Mouse (Mus musculus) MEL (cell line): ENCODE measurements around the gene Rpn1.

Experiments used
- CTCF ChIP-seq, 3 experiments: IDR thresholded peaks in 2 of 3; conservative IDR thresholded peaks in 1 of 3; 2 replicates each; pipeline ENCODE4 v1.5.1; 2011 to 2012; ENCODE audit warnings: low read length in 3 of 3, low read depth in 2 of 3, mild to moderate bottlenecking in 2 of 3, improper control_type of control experiment in 1 of 3, inconsistent platforms in 1 of 3, mixed read lengths in 1 of 3, moderate library complexity in 1 of 3; ENCODE audit not compliant: control insufficient read depth in 1 of 3, insufficient read depth in 1 of 3, poor library complexity in 1 of 3, severe bottlenecking in 1 of 3
- E2F4 ChIP-seq: IDR thresholded peaks from 2 replicates; pipeline ENCODE4 v1.6.1; 2011; ENCODE audit warnings: low read depth, low read length, improper control_type of control experiment, borderline replicate concordance
- EP300 ChIP-seq, 2 experiments: IDR thresholded peaks; 2 replicates each; pipeline ENCODE4 v1.6.1; 2011; ENCODE audit warnings: improper control_type of control experiment in 2 of 2, low read length in 2 of 2, low read depth in 1 of 2, mild to moderate bottlenecking in 1 of 2
- MAFK ChIP-seq: IDR thresholded peaks from 2 replicates; pipeline ENCODE4 v1.6.1; 2011; ENCODE audit warnings: low read depth, mild to moderate bottlenecking, low read length, improper control_type of control experiment, borderline replicate concordance
- MAZ ChIP-seq: IDR thresholded peaks from 2 replicates; pipeline ENCODE4 v1.6.1; 2012; ENCODE audit warnings: low read depth, mild to moderate bottlenecking, inconsistent platforms, low read length, improper control_type of control experiment
- POLR2A ChIP-seq, 2 experiments: IDR thresholded peaks; 2 replicates each; pipeline ENCODE4 v1.6.1; 2011 to 2012; ENCODE audit warnings: low read length in 2 of 2, mild to moderate bottlenecking in 2 of 2, control low read depth in 1 of 2, improper control_type of control experiment in 1 of 2, low read depth in 1 of 2, moderate library complexity in 1 of 2; ENCODE audit not compliant: control insufficient read depth in 1 of 2, insufficient read depth in 1 of 2, poor library complexity in 1 of 2
- TBP ChIP-seq: IDR thresholded peaks from 2 replicates; pipeline ENCODE4 v1.8.0; 2011; ENCODE audit warnings: low read depth, low read length, improper control_type of control experiment
- TCF12 ChIP-seq: IDR thresholded peaks from 2 replicates; pipeline ENCODE4 v1.6.1; 2014; ENCODE audit warnings: low read depth, mild to moderate bottlenecking, inconsistent platforms, low read length, improper control_type of control experiment, moderate library complexity
- USF1 ChIP-seq: IDR thresholded peaks from 2 replicates; pipeline ENCODE4 v1.6.1; 2014; ENCODE audit warnings: low read depth, mild to moderate bottlenecking, inconsistent platforms, low read length, improper control_type of control experiment, moderate library complexity
- USF2 ChIP-seq, 2 experiments: IDR thresholded peaks; 2 replicates each; pipeline ENCODE4 v1.6.1; 2011 to 2012; ENCODE audit warnings: improper control_type of control experiment in 2 of 2, low read length in 2 of 2, borderline replicate concordance in 1 of 2, inconsistent platforms in 1 of 2, low read depth in 1 of 2, mild to moderate bottlenecking in 1 of 2; ENCODE audit not compliant: insufficient read depth in 1 of 2
- ZC3H11A ChIP-seq: IDR thresholded peaks from 2 replicates; pipeline ENCODE4 v1.6.1; 2012; ENCODE audit warnings: low read depth, mild to moderate bottlenecking, inconsistent platforms, low read length, improper control_type of control experiment
- ZKSCAN1 ChIP-seq: IDR thresholded peaks from 2 replicates; pipeline ENCODE4 v1.6.1; 2012; ENCODE audit warnings: low read depth, mild to moderate bottlenecking, inconsistent platforms, low read length, improper control_type of control experiment, moderate library complexity
- ZNF384 ChIP-seq: IDR thresholded peaks from 2 replicates; pipeline ENCODE4 v1.6.1; 2012; ENCODE audit warnings: low read depth, mild to moderate bottlenecking, inconsistent platforms, low read length, improper control_type of control experiment

- TF ChIP-seq POLR2A (IDR thresholded peaks at IDR 0.05; ENCODE audit: control insufficient read depth in 1 of 2, insufficient read depth in 1 of 2, low read depth in 1 of 2, low read length in 2 of 2, poor library complexity in 1 of 2) (peak; percentile 58 to 75), CTCF (IDR thresholded peaks at IDR 0.05 in 2 of 3, conservative IDR thresholded peaks at IDR 0.05 in 1 of 3; ENCODE audit: control insufficient read depth in 1 of 3, insufficient read depth in 1 of 3, low read depth in 2 of 3, low read length in 3 of 3, poor library complexity in 1 of 3, severe bottlenecking in 1 of 3) (peak; percentile 54 to 76 (median 73)), USF1 (peak; percentile 36; the same call in 1 of the 2 replicates), TBP (peak; percentile 66; the same call in 1 of the 2 replicates), ZNF384 (no peak), TCF12 (no peak; the same call in none of the 2 replicates), EP300 (IDR thresholded peaks at IDR 0.05; ENCODE audit: low read depth in 1 of 2, low read length in 2 of 2) (no peak; a peak in 1 of 4 replicates), USF2 (IDR thresholded peaks at IDR 0.05; ENCODE audit: borderline replicate concordance in 1 of 2, insufficient read depth in 1 of 2, low read depth in 1 of 2, low read length in 2 of 2) (no peak), MAFK (no peak), E2F4 (no peak), MAZ (no peak), ZKSCAN1 (no peak), ZC3H11A (no peak)
Observed at GRCm38 (mm10) chr6:88074752-88075554, 9.3 kb upstream of the Rpn1 start.
